Comparison of ENCODE assay signal across 11 mouse cellular contexts in the genomic region with DNA sequence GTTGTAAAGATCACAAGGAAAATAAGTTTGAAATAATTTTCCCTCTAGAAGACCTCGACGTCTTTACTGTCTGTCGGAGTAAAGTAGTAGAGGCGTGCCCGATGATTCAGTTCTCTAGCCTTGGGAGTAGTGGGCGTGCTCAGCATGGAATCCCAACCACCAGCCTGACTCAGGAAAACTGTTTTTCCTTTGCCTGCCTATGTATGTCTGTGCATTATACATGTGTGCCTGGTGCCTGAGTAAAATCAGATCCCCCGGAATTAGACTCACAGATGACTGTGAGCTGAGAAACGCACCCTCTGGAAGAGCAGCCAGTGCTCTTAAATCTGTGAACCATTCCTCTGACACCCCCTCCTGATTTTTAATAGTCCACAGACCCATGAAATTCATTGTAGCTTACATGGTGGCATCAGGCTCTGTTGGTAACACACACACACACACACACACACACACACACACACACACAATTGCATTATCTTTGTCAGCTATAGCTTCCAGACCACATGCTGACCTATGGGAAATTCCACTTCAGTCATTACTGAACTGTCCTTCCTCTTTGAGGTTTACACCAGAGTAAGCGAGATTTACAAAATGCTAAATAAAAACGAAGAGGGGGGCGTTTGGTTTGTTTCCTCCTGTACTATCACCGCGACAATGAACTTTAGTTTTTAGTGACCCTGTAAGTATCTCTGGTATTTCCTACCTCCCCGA. TPM values are rescaled to one million over a fixed set of nuclear protein-coding genes. Genes with fewer than 3 reads are reported as not detected.
A peak's percentile ranks its signal among the peaks of the same experiment; 100 is the strongest.
DNase-seq lines count a peak whose midpoint lies in the region; ATAC-seq lines count a peak whose summit lies in the region.
"Had no signal": no experiment of that assay in that cellular context is flagged by ENCODE, and none has a peak within 500 bp of the region (broad histone marks: within the 10 kb centered on the region; RNA-seq: fewer than 3 reads in every experiment).

No protein-coding gene starts in this region.

- peak; percentile 35 to 39 for DNase-seq in left cerebral cortex, adult 18-20 months (ENCODE audit: low spot score in 2 of 2)
- DNase-seq in left cerebral cortex, adult 11 months (ENCODE audit: low spot score), result no peak
- peak; percentile 35 for DNase-seq in CD4-positive, CD25-positive, alpha-beta regulatory T cell, adult 2 months (ENCODE audit: low read depth, low spot score)
- DNase-seq in brain, adult 2 months (ENCODE audit: low read depth, low spot score), result peak; percentile 84
- DNase-seq in lung, postnatal 4 days, result no peak
- DNase-seq in spleen, postnatal 10 days (ENCODE audit: low spot score in 2 of 2), result no peak
- no peak for DNase-seq in spleen, postnatal 36 days (ENCODE audit: low spot score in 2 of 2)
- DNase-seq: cerebellum, adult 18-20 months; kidney, adult 9 months; thymus, postnatal 36 days had no signal

- peak; percentile 84 for ATAC-seq in monocyte, adult 5-6 weeks (replicated peaks; ENCODE audit: insufficient number of reproducible peaks, low FRiP score, low TSS enrichment, poor library complexity, severe bottlenecking)

RNA-seq across cellular contexts. Expression of gene Gpr65, which starts 14.5 kb away (rescaled TPM):
- not detected for total RNA-seq in left cerebral cortex, adult 18-20 months (2021)
- 70.8 to 90.6 TPM (median 78.1 TPM) in 3 replicates for total RNA-seq in monocyte, adult 5-6 weeks (2017)

RNA-seq across cellular contexts. Expression of gene Galc, which starts 23.7 kb away (rescaled TPM):
- 10 to 100 TPM; 20.8 to 22.3 TPM for total RNA-seq in left cerebral cortex, adult 18-20 months (2021)
- total RNA-seq in monocyte, adult 5-6 weeks (2017), result 10.6 to 15.5 TPM (median 12.9 TPM) in 3 replicates

Comparison
In these comparisons a context has a peak if more than half of its experiments do, and no peak if none do; other contexts are left out.
1. DNase-seq: peak in left cerebral cortex, adult 18-20 months (2 of 2), CD4-positive, CD25-positive, alpha-beta regulatory T cell, adult 2 months (single experiment) and brain, adult 2 months (single experiment); none in left cerebral cortex, adult 11 months (single experiment), lung, postnatal 4 days (0 of 2), spleen, postnatal 10 days (0 of 2) and spleen, postnatal 36 days (0 of 2).
2. RNA of gene Gpr65, which starts 14.5 kb away (total RNA-seq): 70.8 to 90.6 TPM in monocyte, adult 5-6 weeks; not detected in left cerebral cortex, adult 18-20 months; every median in the first group is over 10 times any median in the second.